ENCODE assay signal across 8 mouse cellular contexts in the genomic region with DNA sequence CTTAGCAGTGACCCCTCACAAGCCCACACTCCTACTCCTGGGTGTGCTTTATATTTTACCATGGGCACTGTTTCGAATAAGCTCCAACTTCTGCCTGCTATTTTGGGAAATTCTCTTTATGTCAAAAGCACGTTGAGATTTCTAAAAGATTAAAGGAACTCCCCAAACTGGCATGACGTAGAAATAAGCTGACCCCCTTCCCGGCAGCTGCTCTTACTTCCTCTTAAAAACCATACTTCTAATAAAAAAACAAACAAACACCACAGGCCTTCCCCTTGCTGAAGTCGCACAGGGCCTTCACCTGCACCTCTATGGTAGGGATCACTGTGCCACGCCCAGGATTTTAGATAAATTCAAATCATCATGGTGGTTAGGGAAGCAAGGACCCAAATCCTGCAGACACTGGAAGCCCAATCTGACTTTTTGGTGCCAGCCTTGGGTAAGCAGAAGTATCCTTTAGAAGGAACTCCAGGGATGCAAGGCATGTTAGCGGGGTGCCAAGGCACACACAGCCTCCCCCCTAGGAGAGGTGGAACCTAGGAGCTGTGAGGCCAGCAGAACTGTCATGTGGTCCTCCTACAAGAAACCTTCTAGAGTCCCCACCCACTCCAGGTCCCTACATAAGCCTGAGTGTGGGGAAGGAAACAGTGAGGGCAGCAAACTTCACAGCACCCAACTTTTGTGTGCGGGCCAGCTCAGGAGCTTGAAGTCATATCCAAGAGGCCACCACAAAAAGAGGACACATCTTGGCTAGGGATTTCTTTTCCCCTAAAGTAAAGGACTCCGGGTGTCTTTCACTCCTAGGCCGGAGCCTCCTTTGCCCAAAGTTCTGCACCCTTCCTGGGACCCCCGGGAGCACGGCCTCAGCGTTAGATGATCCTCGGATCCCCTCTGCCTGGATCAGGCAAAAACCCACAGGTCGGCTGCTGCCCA. TPM values are rescaled to one million over a fixed set of nuclear protein-coding genes. Genes with fewer than 3 reads are reported as not detected.
DNase-seq lines count a peak whose midpoint lies in the region; ATAC-seq and TF ChIP-seq lines count a peak whose summit lies in the region.

No protein-coding gene starts in this region.

- no peak for DNase-seq in kidney, adult 2 months
- no peak for DNase-seq in kidney, postnatal 36 days
- no peak for DNase-seq in thymus, postnatal 0 days (ENCODE audit: low spot score)
- DNase-seq in left cerebral cortex, adult 2 months (ENCODE audit: extremely low spot score in 1 of 2, low spot score in 2 of 2) = no peak

- WGBS in kidney, adult 2 months = 44% methylated on average over 15 of the region's 15 CpGs
- 71% methylated on average over 15 of the region's 15 CpGs for WGBS in forebrain, embryonic 13.5 days
- 40% methylated on average over 15 of the region's 15 CpGs for WGBS in limb, embryonic 15.5 days
- 71% methylated on average over 15 of the region's 15 CpGs for WGBS in neural tube, embryonic 14.5 days

- 0 out of 2 replicates have a peak overlapping the region, but pooled peaks have one; percentile 46 for H3K9ac ChIP-seq in forebrain, embryonic 13.5 days
- peak overlapping the region; percentile 57 for H3K9ac ChIP-seq in limb, embryonic 15.5 days
- no peak overlapping the region; the same call in 1 of the 2 replicates for H3K9ac ChIP-seq in neural tube, embryonic 14.5 days (replicated peaks; ENCODE audit: low read depth, low read length)

- no peak for ATAC-seq in forebrain, embryonic 13.5 days
- no peak for ATAC-seq in limb, embryonic 15.5 days (ENCODE audit: insufficient number of reproducible peaks, low FRiP score, low TSS enrichment, low read depth)
- no peak for ATAC-seq in neural tube, embryonic 14.5 days (ENCODE audit: low read depth)
- ATAC-seq in CD4-positive, CD25-positive, alpha-beta regulatory T cell, adult 4 months = no peak

- peak overlapping the region; percentile 61 for H3K4me2 ChIP-seq in forebrain, embryonic 13.5 days
- peak overlapping the region; percentile 79 for H3K4me2 ChIP-seq in limb, embryonic 15.5 days
- peak overlapping the region; percentile 45; the same call in 1 of the 2 replicates for H3K4me2 ChIP-seq in neural tube, embryonic 14.5 days (ENCODE audit: low read depth, low read length)

- no peaks in the 10 kb centered on the region for H3K27me3 ChIP-seq in kidney, adult 2 months (replicated peaks; ENCODE audit: control insufficient read depth, insufficient read depth, low read length)
- H3K27me3 ChIP-seq in forebrain, embryonic 13.5 days = peaks cover 5% of the 10 kb centered on the region; the same call in 1 of the 2 replicates
- no peaks in the 10 kb centered on the region for H3K27me3 ChIP-seq in limb, embryonic 15.5 days
- no peaks in the 10 kb centered on the region for H3K27me3 ChIP-seq in neural tube, embryonic 14.5 days (ENCODE audit: control insufficient read depth, insufficient read depth, low read length)

- no peak for TF ChIP-seq POLR2A in kidney, adult 2 months (IDR thresholded peaks at IDR 0.05; ENCODE audit: low read depth, low read length)

- H3K4me1 ChIP-seq in kidney, adult 2 months (ENCODE audit: control insufficient read depth, insufficient read depth, low read length) = no peaks in the 10 kb centered on the region
- peaks cover 32% of the 10 kb centered on the region for H3K4me1 ChIP-seq in forebrain, embryonic 13.5 days
- peaks cover 63% of the 10 kb centered on the region for H3K4me1 ChIP-seq in limb, embryonic 15.5 days
- peaks cover 3% of the 10 kb centered on the region; the same call in 1 of the 2 replicates for H3K4me1 ChIP-seq in neural tube, embryonic 14.5 days (ENCODE audit: control insufficient read depth, insufficient read depth, low read length)

- H3K36me3 ChIP-seq in kidney, adult 2 months (ENCODE audit: control insufficient read depth, insufficient read depth, low read length) = no peaks in the 10 kb centered on the region
- no peaks in the 10 kb centered on the region for H3K36me3 ChIP-seq in forebrain, embryonic 13.5 days (ENCODE audit: poor library complexity, severe bottlenecking)
- peaks cover 14% of the 10 kb centered on the region for H3K36me3 ChIP-seq in limb, embryonic 15.5 days
- no peaks in the 10 kb centered on the region for H3K36me3 ChIP-seq in neural tube, embryonic 14.5 days (ENCODE audit: control insufficient read depth, insufficient read depth, low read length)

- H3K9me3 ChIP-seq in forebrain, embryonic 13.5 days (replicated peaks) = no peaks in the 10 kb centered on the region
- H3K9me3 ChIP-seq in limb, embryonic 15.5 days = no peaks in the 10 kb centered on the region
- no peaks in the 10 kb centered on the region for H3K9me3 ChIP-seq in neural tube, embryonic 14.5 days (ENCODE audit: control insufficient read depth, low read length)

- no peak for TF ChIP-seq CTCF in kidney, adult 2 months (conservative IDR thresholded peaks at IDR 0.05; ENCODE audit: insufficient read depth, insufficient read length, low read depth, low read length)
- no peak for TF ChIP-seq CTCF in left cerebral cortex, adult 2 months (IDR thresholded peaks at IDR 0.05)

- H3K27ac ChIP-seq in kidney, adult 2 months (ENCODE audit: insufficient read depth, low read depth, low read length) = peak overlapping the region; percentile 60
- no peak overlapping the region for H3K27ac ChIP-seq in forebrain, embryonic 13.5 days
- H3K27ac ChIP-seq in limb, embryonic 15.5 days = peak overlapping the region; percentile 99
- H3K27ac ChIP-seq in neural tube, embryonic 14.5 days (ENCODE audit: low read depth, low read length) = no peak overlapping the region
- H3K27ac ChIP-seq in left cerebral cortex, adult 2 months = no peak overlapping the region

- intact Hi-C loops in left cerebral cortex, adult 2 months (cut with DNase I) = no loop called here

- peak overlapping the region; percentile 68 for H3K4me3 ChIP-seq in kidney, adult 2 months (ENCODE audit: insufficient read depth, low read depth, low read length)
- peak overlapping the region; percentile 35; the same call in 1 of the 2 replicates for H3K4me3 ChIP-seq in forebrain, embryonic 13.5 days
- peak overlapping the region; percentile 60 for H3K4me3 ChIP-seq in limb, embryonic 15.5 days
- 0 out of 2 replicates have a peak overlapping the region, but pooled peaks have one; percentile 28 for H3K4me3 ChIP-seq in neural tube, embryonic 14.5 days (ENCODE audit: low read depth, low read length)
- no peak overlapping the region for H3K4me3 ChIP-seq in left cerebral cortex, adult 2 months

RNA-seq across cellular contexts. Expression of gene Gm45717, which starts 1.7 kb away (rescaled TPM):
- 0.27 TPM in 1 of 2 replicates, not detected in the other for polyA plus RNA-seq in kidney, adult 2 months (2012; rRNA removed)
- polyA plus RNA-seq in forebrain, embryonic 13.5 days (2015; fragmentation: Nextera tagmentation; extraction: Ambion mirVana) = not detected in 2 replicates
- 0.47 TPM in 1 of 2 replicates, not detected in the other for polyA plus RNA-seq in limb, embryonic 15.5 days (2015; fragmentation: Nextera tagmentation; extraction: Ambion mirVana)
- not detected in 2 replicates for polyA plus RNA-seq in neural tube, embryonic 14.5 days (2014; fragmentation: Nextera tagmentation; extraction: Ambion mirVana)
- polyA plus RNA-seq in CD4-positive, CD25-positive, alpha-beta regulatory T cell, adult 4 months (2017; shearing (Covaris generic)) = under 1 TPM in 1 of 2 experiments, not detected in 1; 0.82 TPM
- not detected in 2 replicates for polyA plus RNA-seq in thymus, postnatal 0 days (2015; fragmentation: Nextera tagmentation; extraction: Ambion mirVana)
- not detected for total RNA-seq in left cerebral cortex, adult 2 months (2021)

RNA-seq across cellular contexts. Expression of gene Ifitm2, which starts 1.7 kb away (rescaled TPM):
- polyA plus RNA-seq in kidney, adult 2 months (2012; rRNA removed) = 642 and 737 TPM in 2 replicates
- polyA plus RNA-seq in forebrain, embryonic 13.5 days (2015; fragmentation: Nextera tagmentation; extraction: Ambion mirVana) = 147 and 153 TPM in 2 replicates
- polyA plus RNA-seq in limb, embryonic 15.5 days (2015; fragmentation: Nextera tagmentation; extraction: Ambion mirVana) = 1,488 and 1,547 TPM in 2 replicates
- 103 and 195 TPM in 2 replicates for polyA plus RNA-seq in neural tube, embryonic 14.5 days (2014; fragmentation: Nextera tagmentation; extraction: Ambion mirVana)
- polyA plus RNA-seq in CD4-positive, CD25-positive, alpha-beta regulatory T cell, adult 4 months (2017; shearing (Covaris generic)) = 10 to 100 TPM; 39.6 to 46.5 TPM
- polyA plus RNA-seq in thymus, postnatal 0 days (2015; fragmentation: Nextera tagmentation; extraction: Ambion mirVana) = 443 and 459 TPM in 2 replicates
- 10 to 100 TPM; 10.8 to 17.7 TPM for total RNA-seq in left cerebral cortex, adult 2 months (2021)

RNA-seq across cellular contexts. Expression of gene Ifitm5, which starts 4.0 kb away (rescaled TPM):
- polyA plus RNA-seq in kidney, adult 2 months (2012; rRNA removed) = 0.87 and 1.4 TPM in 2 replicates
- polyA plus RNA-seq in forebrain, embryonic 13.5 days (2015; fragmentation: Nextera tagmentation; extraction: Ambion mirVana) = 0.45 and 0.64 TPM in 2 replicates
- polyA plus RNA-seq in limb, embryonic 15.5 days (2015; fragmentation: Nextera tagmentation; extraction: Ambion mirVana) = 46.1 and 62.9 TPM in 2 replicates
- 0.28 and 0.62 TPM in 2 replicates for polyA plus RNA-seq in neural tube, embryonic 14.5 days (2014; fragmentation: Nextera tagmentation; extraction: Ambion mirVana)
- not detected for polyA plus RNA-seq in CD4-positive, CD25-positive, alpha-beta regulatory T cell, adult 4 months (2017; shearing (Covaris generic))
- polyA plus RNA-seq in thymus, postnatal 0 days (2015; fragmentation: Nextera tagmentation; extraction: Ambion mirVana) = 0.39 and 0.63 TPM in 2 replicates
- not detected for total RNA-seq in left cerebral cortex, adult 2 months (2021)

RNA-seq across cellular contexts. Expression of gene Pgghg, which starts 12.9 kb away (rescaled TPM):
- polyA plus RNA-seq in kidney, adult 2 months (2012; rRNA removed) = 58.0 and 71.2 TPM in 2 replicates
- 8.2 and 9.4 TPM in 2 replicates for polyA plus RNA-seq in forebrain, embryonic 13.5 days (2015; fragmentation: Nextera tagmentation; extraction: Ambion mirVana)
- polyA plus RNA-seq in limb, embryonic 15.5 days (2015; fragmentation: Nextera tagmentation; extraction: Ambion mirVana) = 23.1 and 24.9 TPM in 2 replicates
- polyA plus RNA-seq in neural tube, embryonic 14.5 days (2014; fragmentation: Nextera tagmentation; extraction: Ambion mirVana) = 4.6 and 8.7 TPM in 2 replicates
- polyA plus RNA-seq in CD4-positive, CD25-positive, alpha-beta regulatory T cell, adult 4 months (2017; shearing (Covaris generic)) = 10 to 100 TPM; 15.1 to 30.9 TPM
- polyA plus RNA-seq in thymus, postnatal 0 days (2015; fragmentation: Nextera tagmentation; extraction: Ambion mirVana) = 15.5 and 18.6 TPM in 2 replicates
- total RNA-seq in left cerebral cortex, adult 2 months (2021) = 1 to 10 TPM; 4.5 to 4.7 TPM

RNA-seq across cellular contexts. Expression of gene Ifitm1, which starts 13.0 kb away (rescaled TPM):
- 125 and 135 TPM in 2 replicates for polyA plus RNA-seq in kidney, adult 2 months (2012; rRNA removed)
- 2.7 and 4.8 TPM in 2 replicates for polyA plus RNA-seq in forebrain, embryonic 13.5 days (2015; fragmentation: Nextera tagmentation; extraction: Ambion mirVana)
- polyA plus RNA-seq in limb, embryonic 15.5 days (2015; fragmentation: Nextera tagmentation; extraction: Ambion mirVana) = 71.7 and 74.6 TPM in 2 replicates
- polyA plus RNA-seq in neural tube, embryonic 14.5 days (2014; fragmentation: Nextera tagmentation; extraction: Ambion mirVana) = 3.5 and 23.6 TPM in 2 replicates
- polyA plus RNA-seq in CD4-positive, CD25-positive, alpha-beta regulatory T cell, adult 4 months (2017; shearing (Covaris generic)) = not detected
- 109 and 131 TPM in 2 replicates for polyA plus RNA-seq in thymus, postnatal 0 days (2015; fragmentation: Nextera tagmentation; extraction: Ambion mirVana)
- total RNA-seq in left cerebral cortex, adult 2 months (2021) = 1 to 10 TPM; 3.7 to 5.8 TPM

Comparison
In these comparisons a context has a peak if more than half of its experiments do, and no peak if none do; other contexts are left out.
1. H3K27ac ChIP-seq: peak in kidney, adult 2 months (single experiment) and limb, embryonic 15.5 days (single experiment); none in forebrain, embryonic 13.5 days (single experiment), neural tube, embryonic 14.5 days (single experiment) and left cerebral cortex, adult 2 months (single experiment).
2. RNA of gene Ifitm5, which starts 4.0 kb away (polyA plus RNA-seq): 46.1 to 62.9 TPM in limb, embryonic 15.5 days; 0.87 to 1.4 TPM in kidney, adult 2 months, not detected in CD4-positive, CD25-positive, alpha-beta regulatory T cell, adult 4 months, 0.45 to 0.64 TPM in forebrain, embryonic 13.5 days, 0.39 to 0.63 TPM in thymus, postnatal 0 days and 0.28 to 0.62 TPM in neural tube, embryonic 14.5 days; every median in the first group is over 10 times any median in the second.
3. Peak in every context shown above with its lines, with median percentiles within 50 percentile points of each other: H3K4me2 ChIP-seq.